Mouse (Mus musculus): ENCODE data around the gene Cc2d2b. TPM values are rescaled to one million over a fixed set of nuclear protein-coding genes. Genes with fewer than 3 reads are reported as not detected.

Gene Cc2d2b
- polyA plus RNA-seq, 1 experiment = not detected

DNA sequence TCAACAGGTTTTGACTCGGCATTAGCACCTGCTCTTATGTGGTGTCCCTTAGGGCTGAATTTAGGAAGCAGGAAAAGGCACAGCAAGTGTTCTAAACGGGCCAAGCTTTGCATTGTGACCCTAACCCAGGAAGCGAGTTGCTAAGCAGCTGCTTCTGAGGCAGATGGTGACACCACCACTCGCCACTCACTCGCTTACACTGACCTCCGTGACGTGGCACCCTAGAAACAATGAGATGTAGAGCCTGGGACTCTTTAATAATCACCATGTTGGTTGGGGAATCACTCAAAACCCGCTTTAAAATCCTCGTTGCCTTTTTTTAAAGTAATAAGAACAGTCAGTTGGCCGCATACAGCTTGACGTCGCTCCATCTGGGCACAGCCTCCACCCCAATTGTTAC, 100.8 kb downstream of the Cc2d2b start:
- no peak for TF ChIP-seq USF1 (IDR thresholded peaks at IDR 0.05; ENCODE audit: low read depth)
- no peak for TF ChIP-seq MYOG (IDR thresholded peaks at IDR 0.05; ENCODE audit: control insufficient read depth, extremely low read depth, insufficient read length)
- Histone ChIP-seq H3K27me3 (ENCODE audit: control insufficient read depth, insufficient read depth, insufficient read length) (no peaks in the 10 kb centered on the region), H3K79me3 (ENCODE audit: low read depth) (no peaks in the 10 kb centered on the region), H3K79me2 (ENCODE audit: control insufficient read depth, insufficient read depth) (no peaks in the 10 kb centered on the region), H3K36me3 (ENCODE audit: control insufficient read depth, insufficient read depth) (peaks cover 35% of the 10 kb centered on the region), H3ac (ENCODE audit: control insufficient read depth, insufficient read length, low read depth) (no peak overlapping the region), H3K4me3 (ENCODE audit: insufficient read depth, poor library complexity, severe bottlenecking) (no peak overlapping the region)

DNA sequence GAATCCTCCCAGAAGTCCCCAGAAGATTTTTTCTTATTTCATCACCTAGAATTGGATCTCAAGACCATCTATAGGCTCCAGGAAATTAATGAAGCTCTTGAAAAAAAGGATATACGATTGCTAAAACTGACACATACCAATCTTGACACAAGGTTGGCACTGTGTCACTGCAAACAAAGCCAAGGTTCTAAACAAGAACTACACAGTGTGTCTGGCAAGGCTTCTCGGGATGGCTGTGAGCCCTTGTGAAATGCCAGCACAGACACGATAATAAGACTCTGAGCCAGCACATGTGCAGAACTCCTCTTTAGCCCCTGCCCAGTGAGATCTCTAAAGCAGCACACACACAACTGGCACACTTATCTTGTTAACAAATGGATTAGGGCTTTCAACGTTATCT, 111.0 kb downstream of the Cc2d2b start:
- Histone ChIP-seq H3K27me3 (ENCODE audit: control insufficient read depth, insufficient read depth, insufficient read length) (no peaks in the 10 kb centered on the region), H3ac (ENCODE audit: control insufficient read depth, insufficient read length, low read depth) (no peak overlapping the region), H3K79me3 (ENCODE audit: low read depth) (no peaks in the 10 kb centered on the region), H3K79me2 (ENCODE audit: control insufficient read depth, insufficient read depth) (no peaks in the 10 kb centered on the region), H3K4me3 (ENCODE audit: insufficient read depth, poor library complexity, severe bottlenecking) (no peak overlapping the region), H3K36me3 (ENCODE audit: control insufficient read depth, insufficient read depth) (no peaks in the 10 kb centered on the region)
- TF ChIP-seq MAX (IDR thresholded peaks at IDR 0.05) (no peak), CEBPB (IDR thresholded peaks at IDR 0.05; ENCODE audit: low read depth) (no peak), MYOG (IDR thresholded peaks at IDR 0.05; ENCODE audit: control insufficient read depth, extremely low read depth, insufficient read length) (no peak), USF1 (IDR thresholded peaks at IDR 0.05; ENCODE audit: low read depth) (no peak), CTCF (IDR thresholded peaks at IDR 0.05; ENCODE audit: control insufficient read depth, insufficient read depth, insufficient read length) (no peak)

DNA sequence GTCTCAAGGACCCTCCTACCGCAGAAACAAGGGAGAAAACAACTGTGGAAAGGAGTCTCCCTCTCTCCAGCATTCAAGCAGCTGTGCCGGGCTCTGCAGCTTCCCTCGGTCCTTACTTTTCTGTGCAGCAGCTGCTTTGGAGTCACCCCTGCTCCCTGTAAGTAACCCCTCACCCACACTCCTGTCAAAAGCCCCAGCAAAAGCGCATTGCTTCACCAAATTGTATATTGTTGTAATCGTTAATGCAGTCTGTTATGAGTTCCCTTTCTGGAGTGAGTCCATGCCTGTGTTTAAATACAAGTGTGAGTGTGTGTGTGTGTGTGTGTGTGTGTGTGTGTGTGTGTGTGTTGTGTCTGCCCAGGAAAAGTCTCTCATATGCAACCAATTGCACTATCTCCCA, 119.7 kb downstream of the Cc2d2b start:
- H3ac ChIP-seq (ENCODE audit: control insufficient read depth, insufficient read length, low read depth) = no peak overlapping the region
- H3K4me3 ChIP-seq (ENCODE audit: insufficient read depth, poor library complexity, severe bottlenecking) = no peak overlapping the region
- H3K79me2 ChIP-seq (ENCODE audit: control insufficient read depth, insufficient read depth) = no peaks in the 10 kb centered on the region
- H3K79me3 ChIP-seq (ENCODE audit: low read depth) = no peaks in the 10 kb centered on the region
- H3K36me3 ChIP-seq (ENCODE audit: control insufficient read depth, insufficient read depth) = no peaks in the 10 kb centered on the region
- H3K27me3 ChIP-seq (ENCODE audit: control insufficient read depth, insufficient read depth, insufficient read length) = peaks cover 12% of the 10 kb centered on the region
- no peak for TF ChIP-seq CEBPB (IDR thresholded peaks at IDR 0.05; ENCODE audit: low read depth)

GRCm38 (mm10) chr19:40869425-40870105, 121.0 kb downstream of the Cc2d2b start:
- Histone ChIP-seq H3K36me3 (ENCODE audit: control insufficient read depth, insufficient read depth) (no peaks in the 10 kb centered on the region), H3ac (ENCODE audit: control insufficient read depth, insufficient read length, low read depth) (no peak overlapping the region), H3K4me3 (ENCODE audit: insufficient read depth, poor library complexity, severe bottlenecking) (no peak overlapping the region), H3K27me3 (ENCODE audit: control insufficient read depth, insufficient read depth, insufficient read length) (peaks cover 12% of the 10 kb centered on the region), H3K79me3 (ENCODE audit: low read depth) (no peaks in the 10 kb centered on the region), H3K79me2 (ENCODE audit: control insufficient read depth, insufficient read depth) (no peaks in the 10 kb centered on the region)
- TF ChIP-seq CTCF (IDR thresholded peaks at IDR 0.05; ENCODE audit: control insufficient read depth, insufficient read depth, insufficient read length) = no peak
- no peak for TF ChIP-seq MYOG (IDR thresholded peaks at IDR 0.05; ENCODE audit: control insufficient read depth, extremely low read depth, insufficient read length)
- no peak for TF ChIP-seq MAX (IDR thresholded peaks at IDR 0.05)
- no peak for TF ChIP-seq FOSL1 (IDR thresholded peaks at IDR 0.05; ENCODE audit: insufficient read depth, low read length, poor library complexity, severe bottlenecking)
- no peak for TF ChIP-seq MYOD1 (IDR thresholded peaks at IDR 0.05; ENCODE audit: control insufficient read depth, insufficient read length, low read depth)
- no peak for TF ChIP-seq CEBPB (IDR thresholded peaks at IDR 0.05; ENCODE audit: low read depth)
- TF ChIP-seq USF1 (IDR thresholded peaks at IDR 0.05; ENCODE audit: low read depth) = no peak

DNA sequence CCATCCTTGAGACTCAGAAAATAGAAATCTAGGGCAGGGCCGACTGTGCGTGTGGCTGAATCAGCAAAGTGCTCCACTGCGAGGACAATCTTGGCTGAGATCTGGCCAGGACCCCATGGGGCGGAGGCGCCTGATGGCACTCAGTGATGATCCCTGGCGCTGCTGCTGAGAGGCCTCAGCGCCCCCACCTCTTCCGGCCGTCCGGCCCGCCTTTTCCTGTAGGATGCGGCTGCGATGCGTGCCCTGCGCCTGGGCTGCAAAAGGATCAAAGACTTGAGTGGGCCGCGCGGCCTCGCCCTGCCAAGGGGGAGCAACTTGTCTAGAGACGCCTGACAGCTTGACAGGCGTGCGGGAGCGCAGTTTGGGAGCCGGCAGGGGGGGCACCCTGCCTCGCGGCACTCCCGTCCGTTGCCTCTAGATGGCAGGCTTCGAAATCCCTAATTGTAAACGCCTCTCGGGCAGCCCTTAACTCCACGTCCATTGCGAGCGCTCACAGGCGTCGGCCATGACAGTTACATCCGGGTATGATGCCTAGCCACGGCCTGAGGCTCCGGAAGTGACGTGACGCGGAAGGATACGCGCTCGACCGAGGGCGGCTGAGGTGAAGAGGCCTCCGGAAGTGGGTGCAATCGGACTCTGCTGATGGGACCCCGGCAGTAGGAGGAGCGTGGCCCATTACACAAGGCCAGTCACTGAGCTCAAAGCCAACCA, 124.6 kb downstream of the Cc2d2b start:
- TF ChIP-seq MAX (IDR thresholded peaks at IDR 0.05) = no peak
- TF ChIP-seq MYOD1 (IDR thresholded peaks at IDR 0.05; ENCODE audit: control insufficient read depth, insufficient read length, low read depth) = no peak
- TF ChIP-seq CTCF (IDR thresholded peaks at IDR 0.05; ENCODE audit: control insufficient read depth, insufficient read depth, insufficient read length) = no peak
- no peak for TF ChIP-seq FOSL1 (IDR thresholded peaks at IDR 0.05; ENCODE audit: insufficient read depth, low read length, poor library complexity, severe bottlenecking)
- TF ChIP-seq USF1 (IDR thresholded peaks at IDR 0.05; ENCODE audit: low read depth) = no peak
- no peak for TF ChIP-seq CEBPB (IDR thresholded peaks at IDR 0.05; ENCODE audit: low read depth)
- no peak for TF ChIP-seq MYOG (IDR thresholded peaks at IDR 0.05; ENCODE audit: control insufficient read depth, extremely low read depth, insufficient read length)
- Histone ChIP-seq H3K79me2 (ENCODE audit: control insufficient read depth, insufficient read depth) (no peaks in the 10 kb centered on the region), H3K4me3 (ENCODE audit: insufficient read depth, poor library complexity, severe bottlenecking) (no peak overlapping the region), H3K79me3 (ENCODE audit: low read depth) (no peaks in the 10 kb centered on the region), H3K36me3 (ENCODE audit: control insufficient read depth, insufficient read depth) (no peaks in the 10 kb centered on the region), H3K27me3 (ENCODE audit: control insufficient read depth, insufficient read depth, insufficient read length) (peaks cover 6% of the 10 kb centered on the region), H3ac (ENCODE audit: control insufficient read depth, insufficient read length, low read depth) (no peak overlapping the region)

Other genes with a start within 250 kb of the Cc2d2b start
- 9.0 TPM for gene Sorbs1, start 235.0 kb upstream of the Cc2d2b start, polyA plus RNA-seq (2012; fragmentation: generic; extraction: Trizol)
- gene Aldh18a1, start 160.3 kb upstream of the Cc2d2b start, polyA plus RNA-seq (2012; fragmentation: generic; extraction: Trizol) = 59.5 TPM
- 3.1 TPM for gene Tctn3, start 136.5 kb upstream of the Cc2d2b start, polyA plus RNA-seq (2012; fragmentation: generic; extraction: Trizol)
- gene Entpd1, start 136.4 kb upstream of the Cc2d2b start, polyA plus RNA-seq (2012; fragmentation: generic; extraction: Trizol) = not detected
- 2.4 TPM for gene Ccnj, start 82.5 kb downstream of the Cc2d2b start, polyA plus RNA-seq (2012; fragmentation: generic; extraction: Trizol)
- gene Zfp518a, start 146.0 kb downstream of the Cc2d2b start, polyA plus RNA-seq (2012; fragmentation: generic; extraction: Trizol) = 0.49 TPM
- 6.5 TPM for gene Blnk, start 245.8 kb downstream of the Cc2d2b start, polyA plus RNA-seq (2012; fragmentation: generic; extraction: Trizol)